Mouse (Mus musculus) thymus, adult 2 months (tissue): Measurements from ENCODE around the gene Mtmr3. TPM values are rescaled to one million over a fixed set of nuclear protein-coding genes. Genes with fewer than 3 reads are reported as not detected.

Experiments used
- DNase-seq: peaks from one replicate; pipeline ENCODE4 v3.0.0; 2021
- H3K27ac ChIP-seq: fragments of 200-500 bp; 2 replicates; pipeline ENCODE4 v1.5.1; 2012; ENCODE audit warnings: low read length, control low read depth; ENCODE audit not compliant: control insufficient read depth, insufficient read depth
- H3K27me3 ChIP-seq: fragments of 200-500 bp; 2 replicates; pipeline ENCODE4 v1.6.1; 2012; ENCODE audit warnings: mild to moderate bottlenecking, low read length, moderate library complexity, mixed read lengths; ENCODE audit not compliant: control insufficient read depth, insufficient read depth
- H3K36me3 ChIP-seq: fragments of 200-500 bp; 2 replicates; pipeline ENCODE4 v1.6.1; 2012; ENCODE audit warnings: mild to moderate bottlenecking, low read length, moderate library complexity; ENCODE audit not compliant: control insufficient read depth, insufficient read depth
- H3K4me1 ChIP-seq: fragments of 200-500 bp; replicated peaks from 2 replicates; pipeline ENCODE4 v1.6.1; 2012; ENCODE audit warnings: low read length; ENCODE audit not compliant: control insufficient read depth, insufficient read depth
- H3K4me3 ChIP-seq: fragments of 200-500 bp; 2 replicates; pipeline ENCODE4 v1.5.1; 2012; ENCODE audit warnings: mild to moderate bottlenecking, low read length, control low read depth, moderate library complexity; ENCODE audit not compliant: control insufficient read depth, insufficient read depth
- CTCF ChIP-seq: fragments of 200-500 bp; IDR thresholded peaks from 2 replicates; pipeline ENCODE4 v1.5.1; 2012; ENCODE audit warnings: mild to moderate bottlenecking, control low read depth, low read length, moderate library complexity, borderline replicate concordance; ENCODE audit not compliant: control insufficient read depth, poor library complexity, insufficient read depth; ENCODE audit errors: extremely low read depth
- POLR2A ChIP-seq: fragments of 200-500 bp; IDR thresholded peaks from 2 replicates; pipeline ENCODE4 v1.6.1; 2012; ENCODE audit warnings: mild to moderate bottlenecking, low read length, control low read depth, moderate library complexity; ENCODE audit not compliant: control insufficient read depth, poor library complexity, insufficient read depth; ENCODE audit errors: extremely low read depth
- WGBS: fragments of 180-500 bp; shearing (Covaris S2); methylation state at CpG from one replicate; pipeline ENCODE4 v1.1.7; 2018; 5-methylcytosine and 5-hydroxymethylcytosine counted together
- polyA plus RNA-seq: library from polyadenylated mRNA; depleted of rRNA; stranded (reverse); fragments of >200 nt; gene quantifications from 2 replicates; pipeline ENCODE4 v1.2.3, GENCODE M21; 2012

The Mtmr3 gene
- polyA plus RNA-seq, 1 experiment = 55.9 TPM

- TF ChIP-seq CTCF = no peak
- no peak for TF ChIP-seq POLR2A
- DNase-seq = no peak
- H3K4me3 ChIP-seq = no peak overlapping the region
- H3K36me3 ChIP-seq = no peaks in the 10 kb centered on the region
- H3K27me3 ChIP-seq = no peaks in the 10 kb centered on the region
- no peaks in the 10 kb centered on the region for H3K4me1 ChIP-seq
- WGBS = 89% methylated on average over 12 of the region's 12 CpGs
- no peak overlapping the region for H3K27ac ChIP-seq
Measured at GRCm38 (mm10) chr11:4452467-4453184, 142.0 kb downstream of the Mtmr3 start.

- WGBS = 37% methylated on average over 9 of the region's 9 CpGs
Measured at GRCm38 (mm10) chr11:4451116-4451515, 143.5 kb downstream of the Mtmr3 start.

GRCm38 (mm10) chr11:4446195-4446868 lies 148.3 kb downstream of the Mtmr3 start:
- TF ChIP-seq CTCF (no peak), POLR2A (no peak)
- Histone ChIP-seq H3K4me3 (no peak overlapping the region), H3K36me3 (no peaks in the 10 kb centered on the region), H3K4me1 (no peaks in the 10 kb centered on the region), H3K27me3 (no peaks in the 10 kb centered on the region), H3K27ac (no peak overlapping the region)
- DNase-seq = no peak
- 96% methylated on average over 9 of the region's 9 CpGs for WGBS

More at GRCm38 (mm10) chr11:4451116-4451515, 143.5 kb downstream of the Mtmr3 start:
- H3K27me3 ChIP-seq = no peaks in the 10 kb centered on the region
- H3K4me1 ChIP-seq = no peaks in the 10 kb centered on the region
- peak; percentile 77; the same call in 1 of the 2 replicates for TF ChIP-seq CTCF
- TF ChIP-seq POLR2A = no peak
- H3K27ac ChIP-seq = no peak overlapping the region
- no peaks in the 10 kb centered on the region for H3K36me3 ChIP-seq
- DNase-seq = peak; percentile 69
- no peak overlapping the region for H3K4me3 ChIP-seq

DNA sequence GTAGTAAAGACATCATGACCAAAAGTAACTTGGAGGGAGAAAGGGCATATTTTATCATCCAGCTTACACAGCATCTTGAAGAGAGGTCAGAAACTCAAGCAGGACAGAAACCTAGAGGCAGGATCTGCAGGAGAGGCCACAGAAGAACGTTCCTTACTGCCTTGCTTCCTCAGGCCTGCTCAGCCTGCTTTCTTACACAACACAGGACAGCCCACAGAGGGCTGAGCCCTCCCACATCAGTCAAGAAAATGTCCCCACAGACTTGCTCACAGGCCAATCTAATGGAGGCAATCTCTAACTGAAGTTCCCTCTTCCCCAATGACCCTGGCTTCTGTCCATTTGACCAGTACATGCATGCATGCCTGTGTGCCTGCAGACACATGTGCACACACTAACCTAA lies 152.4 kb downstream of the Mtmr3 start:
- Histone ChIP-seq H3K27me3 (no peaks in the 10 kb centered on the region), H3K36me3 (no peaks in the 10 kb centered on the region), H3K4me3 (no peak overlapping the region), H3K4me1 (no peaks in the 10 kb centered on the region), H3K27ac (no peak overlapping the region)
- TF ChIP-seq CTCF (no peak), POLR2A (no peak)
- DNase-seq = no peak
- 22% methylated on average over 1 of the region's 1 CpGs for WGBS

GRCm38 (mm10) chr11:4440978-4441377 lies 153.7 kb downstream of the Mtmr3 start, which contains the start of gene Hormad2:
Gene Hormad2 (minus strand): TSS chr11:4441105.
- Histone ChIP-seq H3K27me3 (no peaks in the 10 kb centered on the region), H3K27ac (no peak within 1 kb of the TSS), H3K36me3 (no peaks in the 10 kb centered on the region), H3K4me1 (no peaks in the 10 kb centered on the region), H3K4me3 (no peak within 1 kb of the TSS)
- TF ChIP-seq POLR2A = no peak
- TF ChIP-seq CTCF = no peak
- 81% methylated on average over 19 of the region's 19 CpGs for WGBS
- DNase-seq = peak; percentile 44

DNA sequence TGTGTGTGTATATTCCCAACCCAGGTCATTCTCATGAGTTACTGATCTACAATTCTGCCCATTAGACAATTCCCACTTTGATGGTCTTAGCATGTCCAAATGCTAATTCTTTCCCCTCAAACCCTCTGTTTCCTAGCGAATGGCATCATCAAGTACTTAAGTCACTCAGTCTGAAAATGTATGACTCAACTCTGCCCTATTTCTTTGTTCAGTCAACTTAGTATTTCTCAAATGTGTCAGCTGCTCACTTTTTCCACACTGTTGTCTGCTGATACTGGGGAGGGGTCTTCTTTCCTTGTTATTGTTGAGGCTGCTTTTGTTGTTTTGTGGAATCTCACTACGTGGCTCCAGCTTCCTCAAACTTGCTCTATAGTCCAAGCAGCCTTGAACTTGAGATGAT lies 156.5 kb downstream of the Mtmr3 start:
- DNase-seq = no peak
- no peaks in the 10 kb centered on the region for H3K36me3 ChIP-seq
- H3K27me3 ChIP-seq = no peaks in the 10 kb centered on the region
- no peaks in the 10 kb centered on the region for H3K4me1 ChIP-seq
- TF ChIP-seq CTCF (no peak), POLR2A (no peak)
- no peak overlapping the region for H3K27ac ChIP-seq
- no peak overlapping the region for H3K4me3 ChIP-seq
- WGBS = 78% methylated on average over 2 of the region's 2 CpGs
